Mouse (Mus musculus): ENCODE results near the gene Prdm16. TPM values are rescaled to one million over a fixed set of nuclear protein-coding genes. Genes with fewer than 3 reads are reported as not detected.

The Prdm16 gene
- total RNA-seq, 2 experiments from 2014 or later = 20.7 to 22.2 TPM

DNA sequence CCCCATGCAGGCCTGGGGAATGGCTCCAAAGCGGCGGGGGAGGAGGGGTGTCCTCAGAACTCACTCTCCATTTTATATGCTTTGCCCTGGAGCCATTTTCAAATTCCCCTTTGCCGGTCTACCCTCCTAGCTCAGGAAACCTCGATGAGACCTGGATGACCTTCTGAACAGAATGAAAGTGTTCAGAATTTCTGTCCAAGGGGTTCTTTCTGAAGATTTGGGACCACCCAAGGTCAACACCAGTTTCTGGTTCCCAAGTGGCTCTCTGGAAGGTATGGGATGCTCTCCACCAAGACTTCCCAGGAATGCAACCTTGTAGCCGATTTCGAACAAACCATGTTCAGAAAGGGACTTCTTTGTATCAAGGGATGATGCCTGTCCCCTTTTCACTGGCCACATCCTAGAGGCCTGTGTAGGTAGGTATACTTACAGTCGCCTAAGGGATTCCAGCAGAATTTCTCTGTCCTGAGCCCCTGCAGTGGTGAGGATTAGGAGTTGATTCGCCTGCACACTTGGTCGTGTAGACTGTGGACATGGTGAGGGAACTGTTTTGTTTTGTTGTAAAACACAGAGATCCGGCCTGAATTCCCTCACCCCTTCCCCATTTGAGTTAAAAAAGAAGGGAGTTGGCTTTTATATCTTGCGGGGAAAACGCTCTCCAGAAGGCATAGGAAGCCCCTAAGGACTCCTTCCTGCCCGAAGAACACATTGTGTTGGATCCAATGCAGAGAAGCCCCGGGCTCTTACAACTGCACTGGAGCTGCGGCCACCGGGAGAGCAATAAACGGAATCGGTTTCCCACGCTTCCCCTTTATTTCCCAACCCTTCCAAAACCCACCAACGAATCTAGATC, 4.0 kb upstream of the Prdm16 start:
- DNase-seq = no peak
- intact Hi-C loops (cut with DNase I) = no loop called here

DNA sequence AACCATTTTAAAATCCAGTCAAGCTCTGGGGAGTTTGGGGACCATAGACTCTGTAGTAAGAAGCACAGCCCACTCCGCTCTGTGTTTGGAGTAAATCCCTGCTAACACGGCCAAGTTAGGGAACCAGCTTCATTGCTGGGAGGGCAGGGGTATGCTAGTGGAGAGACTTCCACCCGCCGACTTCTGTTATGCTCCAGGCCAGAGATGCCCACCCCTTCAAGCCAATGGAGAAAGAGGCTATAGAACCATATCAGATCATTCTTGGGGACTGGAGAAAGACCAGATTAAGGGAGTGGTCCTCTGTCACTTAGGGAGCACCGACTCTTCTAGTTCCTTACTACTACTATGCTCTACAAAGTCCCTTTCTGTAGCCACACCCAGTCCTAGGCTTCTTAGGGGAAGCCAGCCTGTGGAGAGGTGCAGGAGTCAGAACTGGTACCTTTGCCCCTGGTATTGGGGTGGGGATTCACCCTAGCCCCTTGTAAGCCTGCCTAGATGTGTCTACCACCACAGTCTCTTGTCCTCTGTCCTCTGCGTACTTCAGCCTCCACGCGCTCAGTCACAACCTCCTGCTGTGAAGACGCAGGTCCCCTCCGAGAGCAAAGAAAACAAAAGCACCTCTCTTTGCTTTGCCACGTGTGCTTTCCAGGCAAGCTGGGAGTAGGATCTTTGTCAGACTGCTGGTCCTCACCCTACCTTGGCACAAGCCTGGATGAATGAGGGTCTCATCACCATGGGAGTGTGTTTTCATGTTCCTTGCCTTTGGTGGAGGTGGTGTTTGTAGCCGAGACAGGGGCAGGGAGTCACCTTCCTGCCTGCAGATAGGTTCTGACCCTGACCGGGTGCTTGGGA, 3.1 kb upstream of the Prdm16 start:
- DNase-seq = no peak
- intact Hi-C loops (cut with DNase I) = loop anchor here (2.0 to 5.0 kb wide), 3 partner anchors 143 to 243 kb away; no protein-coding TSS in a partner anchor

DNA sequence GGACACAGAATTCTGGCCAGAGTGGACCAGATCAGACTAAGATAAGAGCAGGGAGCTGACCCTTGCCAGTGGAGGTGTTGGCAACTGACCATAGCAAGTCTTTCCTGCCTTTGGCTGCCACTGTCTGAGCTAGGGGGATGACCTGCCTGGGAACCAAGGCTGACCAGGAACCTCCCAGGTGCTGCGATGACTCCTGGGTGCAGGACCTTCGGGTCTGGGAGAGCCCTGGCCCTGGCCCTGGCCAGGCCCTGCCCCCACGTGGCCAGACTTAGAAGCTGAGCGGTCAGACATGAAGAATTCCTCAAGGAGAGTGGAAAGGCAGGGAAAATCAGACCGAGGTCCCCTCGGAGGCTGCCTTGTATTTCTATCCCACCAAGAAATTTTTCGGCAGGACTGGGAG, 2.5 kb upstream of the Prdm16 start:
- intact Hi-C loops (cut with DNase I) = loop anchor here (2.0 to 5.0 kb wide), 3 partner anchors 142 to 242 kb away; no protein-coding TSS in a partner anchor
- DNase-seq = peak; percentile 57 to 62

- DNase-seq = peak; percentile 45 to 47
- intact Hi-C loops (cut with DNase I) = loop anchor here (2.0 to 5.0 kb wide), 3 partner anchors 141 to 241 kb away; no protein-coding TSS in a partner anchor
These were observed 1.7 kb upstream of the Prdm16 start for GRCm38 (mm10) chr4:154638320-154638886.

GRCm38 (mm10) chr4:154637468-154638319, 1.0 kb upstream of the Prdm16 start:
- intact Hi-C loops (cut with DNase I) = loop anchor here (2.0 to 5.0 kb wide), 3 partner anchors 140 to 240 kb away; no protein-coding TSS in a partner anchor
- peak; percentile 46 to 47 for DNase-seq

- intact Hi-C loops (cut with DNase I) = loop anchor here (5.0 kb wide), 2 partner anchors 139 to 239 kb away; no protein-coding TSS in a partner anchor
- DNase-seq = peak in 1 of 2 experiments; percentile 83
These were observed 630 bp downstream of the Prdm16 start for GRCm38 (mm10) chr4:154636053-154636433.

DNA sequence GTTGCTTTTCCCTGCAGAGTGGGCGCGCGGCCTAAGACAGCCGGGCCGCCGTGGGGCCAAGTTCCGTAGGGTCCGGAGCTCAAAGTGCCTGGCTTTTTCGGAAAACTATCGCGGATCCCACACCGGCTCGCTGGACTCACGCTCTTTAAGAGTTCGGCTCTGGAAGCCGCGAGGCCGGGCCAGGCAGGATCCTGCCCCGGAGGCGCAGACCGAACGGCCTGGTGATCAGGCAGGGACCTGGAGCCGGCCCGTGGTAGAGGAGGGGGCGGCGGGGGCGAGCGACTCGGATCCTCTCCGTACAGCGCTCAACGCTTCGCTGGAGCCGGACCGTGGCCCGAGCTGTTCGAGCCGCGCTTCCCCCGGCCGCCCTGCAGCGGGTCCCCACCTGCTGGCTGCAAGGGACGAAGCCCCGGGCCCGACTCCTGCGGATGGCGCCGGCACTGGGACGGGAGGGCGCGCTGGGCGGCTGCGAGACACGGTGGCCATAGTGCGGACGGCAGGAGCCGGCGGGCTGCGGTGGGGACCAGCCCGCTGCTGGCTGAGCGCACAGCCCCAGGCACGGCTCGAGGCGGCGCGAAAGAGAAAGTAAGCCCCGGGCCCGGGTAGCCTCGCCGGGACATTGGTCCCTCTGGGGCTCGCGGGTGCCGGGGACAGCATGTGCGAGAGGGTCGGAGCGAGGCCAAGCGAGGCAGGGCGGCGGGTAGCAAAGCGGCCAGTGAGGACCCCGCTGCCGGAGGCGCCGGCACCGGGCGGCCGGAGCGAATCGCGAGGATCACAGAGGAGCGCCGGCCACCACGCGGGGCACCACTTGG, 1.2 kb downstream of the Prdm16 start:
- peak; percentile 71 to 72 for DNase-seq
- intact Hi-C loops (cut with DNase I) = loop anchor here (2.0 to 5.0 kb wide), 3 partner anchors 138 to 305 kb away; no protein-coding TSS in a partner anchor

GRCm38 (mm10) chr4:154634470-154635240, 2.0 kb downstream of the Prdm16 start:
- peak; percentile 51 to 56 for DNase-seq
- intact Hi-C loops (cut with DNase I) = loop anchor here (2.0 to 5.0 kb wide), 4 partner anchors 52 to 304 kb away; no protein-coding TSS in a partner anchor

GRCm38 (mm10) chr4:154634001-154634400, 2.7 kb downstream of the Prdm16 start:
- no peak for DNase-seq
- intact Hi-C loops (cut with DNase I) = loop anchor here (2.0 to 5.0 kb wide), 2 partner anchors 52 to 303 kb away; no protein-coding TSS in a partner anchor

GRCm38 (mm10) chr4:154632800-154633764, 3.6 kb downstream of the Prdm16 start:
- intact Hi-C loops (cut with DNase I) = loop anchor here (5.0 kb wide), 1 partner anchor 51 kb away; no protein-coding TSS in a partner anchor

DNA sequence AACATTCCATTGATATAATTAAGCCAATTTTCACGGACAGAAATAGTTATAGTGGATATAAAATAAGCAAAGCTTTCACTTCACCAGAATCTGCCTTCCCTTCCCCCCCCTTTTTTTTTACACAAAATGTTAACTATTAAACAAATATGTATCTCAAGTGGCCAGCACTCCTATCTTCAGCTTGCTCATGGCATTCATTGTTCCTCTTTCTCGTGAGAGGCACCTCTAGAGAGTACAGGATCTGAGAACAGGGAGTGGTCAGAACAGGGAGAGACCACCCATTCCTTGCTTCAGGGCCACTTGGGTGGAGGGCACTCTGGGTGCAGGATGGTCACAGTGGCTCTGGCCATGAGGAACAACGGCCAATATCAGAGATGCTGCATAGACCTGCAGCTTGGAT, 5.9 kb downstream of the Prdm16 start:
- intact Hi-C loops (cut with DNase I) = loop anchor here (5.0 kb wide), 1 partner anchor 48 kb away; no protein-coding TSS in a partner anchor
- DNase-seq = no peak

More at GRCm38 (mm10) chr4:154632800-154633764, 3.6 kb downstream of the Prdm16 start:
- DNase-seq = peak; percentile 47 to 60

DNA sequence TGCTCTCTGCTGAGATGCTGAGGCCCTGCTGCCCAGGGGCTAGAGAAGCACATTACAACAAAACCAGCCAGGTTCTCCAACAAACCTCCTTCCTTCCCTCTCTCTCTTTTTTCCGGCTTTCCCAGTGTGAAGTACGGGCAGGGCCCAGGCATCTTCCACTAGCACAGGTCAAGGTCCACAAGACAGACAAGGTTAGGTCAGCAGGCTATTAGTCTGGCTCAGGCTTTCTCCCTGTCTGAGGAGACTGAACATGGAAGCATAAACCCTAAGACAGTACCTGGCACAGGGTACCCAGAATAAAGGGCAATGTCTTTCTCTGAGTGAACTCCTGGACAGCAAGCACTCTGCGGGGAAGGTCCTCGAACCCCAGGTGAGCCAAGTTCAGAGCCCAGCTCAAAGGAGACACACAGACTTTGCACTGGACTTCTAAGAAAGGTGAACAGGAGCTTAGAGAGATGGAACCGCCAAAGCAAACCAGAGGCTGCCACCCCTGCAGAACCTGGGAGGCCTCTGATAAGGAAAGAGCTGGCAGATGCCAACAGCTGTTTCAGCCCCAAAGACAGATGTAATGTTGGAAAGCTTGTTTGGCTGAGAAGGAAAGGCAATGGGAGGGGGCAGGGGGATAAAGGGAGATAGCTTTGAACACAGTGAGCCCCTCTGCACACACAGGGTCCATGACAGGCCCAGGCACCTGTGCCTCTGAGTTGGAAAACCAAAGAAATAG, 9.1 kb downstream of the Prdm16 start:
- DNase-seq = no peak
- intact Hi-C loops (cut with DNase I) = no loop called here

DNA sequence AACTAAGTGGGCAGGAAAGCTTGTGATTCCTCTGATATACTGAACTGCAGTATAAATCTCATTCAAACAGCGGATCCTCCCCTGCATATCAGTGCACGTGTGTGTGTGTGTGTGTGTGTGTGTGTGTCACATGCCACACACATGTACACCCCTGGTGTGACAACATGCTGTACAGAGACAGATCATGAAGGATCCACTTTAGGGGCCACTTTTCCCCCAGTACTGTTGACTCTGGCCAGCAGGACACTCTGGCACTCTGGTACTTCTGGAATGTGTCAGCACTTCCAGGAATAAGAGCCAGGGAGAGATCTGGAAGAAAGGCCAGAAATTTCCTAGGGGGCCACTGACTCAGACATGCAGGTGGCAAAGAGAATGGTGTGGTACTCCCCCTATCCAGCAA, 10.4 kb downstream of the Prdm16 start:
- DNase-seq = no peak
- intact Hi-C loops (cut with DNase I) = no loop called here

DNA sequence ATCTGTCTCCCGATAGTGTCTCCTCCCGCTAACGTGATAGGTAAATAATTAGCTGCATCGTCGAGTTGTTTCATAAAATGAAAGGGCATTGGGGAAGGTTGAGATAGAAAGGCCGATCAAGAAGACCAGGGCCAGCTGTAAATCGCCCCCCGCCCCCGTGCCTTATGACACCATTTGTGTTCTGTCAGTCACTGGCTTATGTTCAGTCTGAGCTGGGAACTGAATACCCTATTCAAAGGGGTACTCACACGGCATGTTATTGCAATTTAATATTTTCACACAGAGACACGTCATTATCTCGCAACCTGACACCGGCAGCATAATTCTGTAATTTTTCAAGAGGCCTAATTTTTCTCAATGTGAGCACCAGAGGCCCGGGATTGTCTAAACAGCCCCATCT, 11.0 kb downstream of the Prdm16 start:
- no peak for DNase-seq
- intact Hi-C loops (cut with DNase I) = no loop called here

GRCm38 (mm10) chr4:154623241-154623640, 13.4 kb downstream of the Prdm16 start:
- peak; percentile 37 to 41 for DNase-seq
- intact Hi-C loops (cut with DNase I) = no loop called here

GRCm38 (mm10) chr4:154622521-154622920, 14.2 kb downstream of the Prdm16 start:
- intact Hi-C loops (cut with DNase I) = no loop called here
- no peak for DNase-seq

Measured in heart, postnatal 10 days (tissue).